Mouse (Mus musculus): ENCODE measurements around the gene Vmn1r183. TPM values are rescaled to one million over a fixed set of nuclear protein-coding genes. Genes with fewer than 3 reads are reported as not detected.

The Vmn1r183 gene
- polyA plus RNA-seq, 1 experiment from 2014 or later: not detected

DNA sequence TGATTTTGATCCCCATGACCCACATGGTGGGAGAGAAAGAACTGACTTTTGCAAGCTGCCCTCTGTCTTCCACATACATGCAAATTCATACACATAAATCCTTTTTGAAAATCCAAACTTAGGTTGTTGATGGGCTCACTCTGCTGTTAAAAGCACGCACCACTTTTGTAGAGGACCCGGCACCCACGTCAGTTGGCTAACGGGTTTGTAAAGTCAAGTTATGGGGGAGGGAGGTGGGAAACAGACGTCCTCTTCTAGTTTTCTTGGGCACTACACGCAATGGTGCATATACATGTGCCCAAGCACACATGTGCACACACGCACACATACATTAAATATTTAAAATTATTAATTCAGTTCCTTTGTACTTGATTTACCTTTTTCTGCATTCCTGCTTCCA, 57.8 kb downstream of the Vmn1r183 start:
- H3K36me3 ChIP-seq (ENCODE audit: control insufficient read depth, insufficient read depth, low read length): peaks cover 33% of the 10 kb centered on the region
- H3K4me1 ChIP-seq (replicated peaks; ENCODE audit: control insufficient read depth, insufficient read depth, low read length): peaks cover 2% of the 10 kb centered on the region; the same call in 1 of the 2 replicates
- ATAC-seq (ENCODE audit: low read depth): no peak
- no peak overlapping the region for H3K27ac ChIP-seq (ENCODE audit: low read length)
- no peak overlapping the region for H3K4me2 ChIP-seq (ENCODE audit: low read depth, low read length)
- H3K9ac ChIP-seq (ENCODE audit: low read length): no peak overlapping the region
- 91% methylated on average over 7 of the region's 7 CpGs for whole genome bisulfite sequencing
- H3K27me3 ChIP-seq (ENCODE audit: control insufficient read depth, insufficient read depth, low read depth, low read length): no peaks in the 10 kb centered on the region
- peaks cover 37% of the 10 kb centered on the region for H3K9me3 ChIP-seq (ENCODE audit: control insufficient read depth, low read length)
- H3K4me3 ChIP-seq (ENCODE audit: low read length): no peak overlapping the region

DNA sequence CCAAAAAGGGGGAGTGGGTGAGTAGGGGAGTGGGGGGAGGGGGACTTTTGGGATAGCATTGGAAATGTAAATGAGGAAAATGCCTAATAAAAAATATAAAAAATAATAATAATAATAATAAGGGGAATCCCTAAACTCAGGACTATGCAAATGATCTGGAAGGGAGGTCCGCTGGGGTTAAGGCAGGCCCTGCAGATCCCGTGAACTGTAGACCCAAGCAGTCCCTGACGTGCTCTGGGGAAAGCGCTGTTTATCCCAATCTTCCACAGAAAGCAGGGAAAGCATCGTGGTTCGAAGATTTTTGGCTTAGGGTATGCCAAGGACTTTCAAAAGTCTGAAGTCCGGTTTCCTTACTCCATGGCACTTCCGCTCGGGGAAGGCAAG, 58.7 kb downstream of the Vmn1r183 start:
- peak overlapping the region; percentile 88 for H3K27ac ChIP-seq (ENCODE audit: low read length)
- peak; percentile 55 for ATAC-seq (ENCODE audit: low read depth)
- H3K36me3 ChIP-seq (ENCODE audit: control insufficient read depth, insufficient read depth, low read length): peaks cover 24% of the 10 kb centered on the region
- H3K4me3 ChIP-seq (ENCODE audit: low read length): peak overlapping the region; percentile 74
- peak overlapping the region; percentile 87 for H3K9ac ChIP-seq (ENCODE audit: low read length)
- peak overlapping the region; percentile 73 for H3K4me2 ChIP-seq (ENCODE audit: low read depth, low read length)
- peaks cover 2% of the 10 kb centered on the region; the same call in 1 of the 2 replicates for H3K4me1 ChIP-seq (replicated peaks; ENCODE audit: control insufficient read depth, insufficient read depth, low read length)
- H3K27me3 ChIP-seq (ENCODE audit: control insufficient read depth, insufficient read depth, low read depth, low read length): no peaks in the 10 kb centered on the region
- H3K9me3 ChIP-seq (ENCODE audit: control insufficient read depth, low read length): peaks cover 28% of the 10 kb centered on the region
- 5% methylated on average over 9 of the region's 9 CpGs for WGBS

DNA sequence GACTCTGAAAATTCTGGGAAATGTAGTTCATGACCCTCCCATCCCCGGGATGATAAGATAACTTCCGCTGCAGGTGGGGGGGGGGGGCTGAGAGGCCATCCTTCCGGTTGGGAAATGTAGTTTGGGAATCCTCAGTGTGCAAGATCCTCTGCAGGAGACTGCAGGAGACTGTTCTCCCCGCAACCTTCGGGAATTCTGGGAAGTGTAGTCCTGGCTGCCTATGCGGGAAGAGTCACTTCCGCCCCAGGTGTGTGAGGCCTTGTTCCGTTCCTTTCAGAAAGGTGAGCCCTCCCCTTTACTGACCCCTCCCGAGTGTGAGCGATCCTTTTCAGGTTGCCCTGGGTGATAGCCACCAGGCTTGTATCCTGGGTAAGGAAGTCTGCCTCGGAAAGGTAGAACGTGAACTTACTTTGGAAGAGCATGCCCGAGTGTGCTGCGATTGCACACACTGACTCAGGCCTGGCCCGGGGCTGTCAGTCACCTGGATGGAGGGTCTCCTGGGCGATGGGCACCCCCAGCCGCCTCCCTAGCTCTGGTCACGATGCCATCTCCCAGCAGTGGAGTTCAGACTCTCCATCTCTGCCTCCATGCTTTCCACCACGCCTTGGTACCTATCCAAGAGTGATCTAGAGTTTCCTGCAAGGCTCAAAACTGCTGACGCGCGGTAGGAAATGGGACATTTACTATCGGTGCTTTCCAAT, 59.3 kb downstream of the Vmn1r183 start, which contains the start of gene Zfp112:
Gene Zfp112, plus strand, starts transcription at position 159 of the 701 bp plus-strand sequence.
- Histone ChIP-seq H3K9ac (ENCODE audit: low read length) (peak within 1 kb of the TSS; percentile 87), H3K4me1 (replicated peaks; ENCODE audit: control insufficient read depth, insufficient read depth, low read length) (peaks cover 2% of the 10 kb centered on the region; the same call in 1 of the 2 replicates), H3K4me3 (ENCODE audit: low read length) (peak within 1 kb of the TSS; percentile 74), H3K36me3 (ENCODE audit: control insufficient read depth, insufficient read depth, low read length) (peaks cover 18% of the 10 kb centered on the region), H3K27ac (ENCODE audit: low read length) (peak within 1 kb of the TSS; percentile 88), H3K9me3 (ENCODE audit: control insufficient read depth, low read length) (peaks cover 23% of the 10 kb centered on the region), H3K27me3 (ENCODE audit: control insufficient read depth, insufficient read depth, low read depth, low read length) (no peaks in the 10 kb centered on the region), H3K4me2 (ENCODE audit: low read depth, low read length) (peak within 1 kb of the TSS; percentile 73)
- ATAC-seq (ENCODE audit: low read depth): peak; percentile 97
- WGBS: under 1% methylated on average over 23 of the region's 23 CpGs

DNA sequence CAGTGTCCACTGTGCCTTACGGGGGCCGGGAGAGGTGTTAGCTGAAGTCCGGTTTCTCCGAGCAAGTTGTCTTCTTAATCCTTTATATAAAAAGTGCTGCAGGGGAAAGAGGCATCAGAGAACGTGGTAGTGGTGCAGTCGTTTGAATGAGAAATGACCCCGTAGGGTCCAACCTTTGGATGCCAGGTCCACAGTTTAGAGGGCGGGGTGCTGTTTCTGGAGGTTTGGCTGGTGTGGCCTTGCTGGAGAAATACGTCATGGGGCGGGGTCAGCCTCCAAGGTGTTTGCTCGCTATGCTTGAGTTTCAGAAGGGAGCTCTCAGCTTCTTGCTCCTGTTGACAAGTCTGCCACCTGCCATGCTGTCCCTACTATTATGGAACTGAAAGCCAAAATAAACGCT, 59.9 kb downstream of the Vmn1r183 start:
- peak overlapping the region; percentile 74 for H3K4me3 ChIP-seq (ENCODE audit: low read length)
- H3K4me2 ChIP-seq (ENCODE audit: low read depth, low read length): peak overlapping the region; percentile 73
- WGBS: 11% methylated on average over 12 of the region's 12 CpGs
- H3K9ac ChIP-seq (ENCODE audit: low read length): peak overlapping the region; percentile 87
- peaks cover 12% of the 10 kb centered on the region for H3K36me3 ChIP-seq (ENCODE audit: control insufficient read depth, insufficient read depth, low read length)
- H3K27ac ChIP-seq (ENCODE audit: low read length): peak overlapping the region; percentile 88
- peak; percentile 45 for ATAC-seq (ENCODE audit: low read depth)
- no peaks in the 10 kb centered on the region for H3K27me3 ChIP-seq (ENCODE audit: control insufficient read depth, insufficient read depth, low read depth, low read length)
- peaks cover 2% of the 10 kb centered on the region; the same call in 1 of the 2 replicates for H3K4me1 ChIP-seq (replicated peaks; ENCODE audit: control insufficient read depth, insufficient read depth, low read length)
- peaks cover 17% of the 10 kb centered on the region for H3K9me3 ChIP-seq (ENCODE audit: control insufficient read depth, low read length)

Other genes with a start within 250 kb of the Vmn1r183 start
- gene Vmn1r175, start 242.6 kb upstream of the Vmn1r183 start, polyA plus RNA-seq (2015; fragmentation: Nextera tagmentation; extraction: Ambion mirVana): not detected in 2 replicates
- not detected in 2 replicates for gene Vmn1r176, start 215.9 kb upstream of the Vmn1r183 start, polyA plus RNA-seq (2015; fragmentation: Nextera tagmentation; extraction: Ambion mirVana)
- not detected in 2 replicates for gene Vmn1r177, start 186.8 kb upstream of the Vmn1r183 start, polyA plus RNA-seq (2015; fragmentation: Nextera tagmentation; extraction: Ambion mirVana)
- gene Vmn1r178, start 161.2 kb upstream of the Vmn1r183 start, polyA plus RNA-seq (2015; fragmentation: Nextera tagmentation; extraction: Ambion mirVana): not detected in 2 replicates
- gene Vmn1r179, start 126.3 kb upstream of the Vmn1r183 start, polyA plus RNA-seq (2015; fragmentation: Nextera tagmentation; extraction: Ambion mirVana): not detected in 2 replicates
- not detected in 2 replicates for gene Vmn1r180, start 102.6 kb upstream of the Vmn1r183 start, polyA plus RNA-seq (2015; fragmentation: Nextera tagmentation; extraction: Ambion mirVana)
- gene Vmn1r181, start 78.6 kb upstream of the Vmn1r183 start, polyA plus RNA-seq (2015; fragmentation: Nextera tagmentation; extraction: Ambion mirVana): not detected in 2 replicates
- gene V1rd19, start 51.6 kb upstream of the Vmn1r183 start, polyA plus RNA-seq (2015; fragmentation: Nextera tagmentation; extraction: Ambion mirVana): not detected in 2 replicates
- 18.9 and 21.0 TPM in 2 replicates for gene Zfp180, start 28.7 kb downstream of the Vmn1r183 start, polyA plus RNA-seq (2015; fragmentation: Nextera tagmentation; extraction: Ambion mirVana)
- 5.3 and 6.0 TPM in 2 replicates for gene Zfp112, start 59.1 kb downstream of the Vmn1r183 start, polyA plus RNA-seq (2015; fragmentation: Nextera tagmentation; extraction: Ambion mirVana)
- 18.4 and 18.5 TPM in 2 replicates for gene Zfp235, start 80.9 kb downstream of the Vmn1r183 start, polyA plus RNA-seq (2015; fragmentation: Nextera tagmentation; extraction: Ambion mirVana)
- 6.1 and 6.9 TPM in 2 replicates for gene Zfp114, start 121.8 kb downstream of the Vmn1r183 start, polyA plus RNA-seq (2015; fragmentation: Nextera tagmentation; extraction: Ambion mirVana)
- 11.8 and 12.8 TPM in 2 replicates for gene Zfp111, start 158.2 kb downstream of the Vmn1r183 start, polyA plus RNA-seq (2015; fragmentation: Nextera tagmentation; extraction: Ambion mirVana)
- gene Zfp109, start 184.3 kb downstream of the Vmn1r183 start, polyA plus RNA-seq (2015; fragmentation: Nextera tagmentation; extraction: Ambion mirVana): 4.7 and 5.4 TPM in 2 replicates
- 3.5 and 4.2 TPM in 2 replicates for gene Zfp108, start 201.5 kb downstream of the Vmn1r183 start, polyA plus RNA-seq (2015; fragmentation: Nextera tagmentation; extraction: Ambion mirVana)
- 9.3 and 10.8 TPM in 2 replicates for gene Zfp93, start 217.2 kb downstream of the Vmn1r183 start, polyA plus RNA-seq (2015; fragmentation: Nextera tagmentation; extraction: Ambion mirVana)
- 32.7 and 34.1 TPM in 2 replicates for gene Zfp61, start 248.0 kb downstream of the Vmn1r183 start, polyA plus RNA-seq (2015; fragmentation: Nextera tagmentation; extraction: Ambion mirVana)